Mouse (Mus musculus) limb, embryonic 11.5 days (tissue): ENCODE measurements at regions not wholly inside any gene's neighbourhood (a gene's known extent, or its start where the extent isn't known, plus 50 kb on each side); places are given as distances from the start of the nearest gene placed in this dataset.

Experiments used
- ATAC-seq: fragments of 200-750 bp; cut with Nextera tagmentation; 2 replicates; pipeline ENCODE4 v1.8.0; 2017; ENCODE audit warnings: low read depth; ENCODE audit not compliant: insufficient number of reproducible peaks, low FRiP score, low TSS enrichment
- DNase-seq: peaks from one replicate; pipeline ENCODE4 v3.0.0-alpha.2; 2015; ENCODE audit warnings: low spot score
- H3K27ac ChIP-seq: fragments of 300-500 bp; sonication (generic); replicated peaks from 2 replicates; pipeline ENCODE4 v1.5.1; 2014; ENCODE audit warnings: low read depth, mild to moderate bottlenecking, low read length
- H3K27me3 ChIP-seq: fragments of 300-500 bp; sonication (generic); 2 replicates; pipeline ENCODE4 v1.6.1; 2014; ENCODE audit warnings: mild to moderate bottlenecking, low read length, mixed read lengths; ENCODE audit not compliant: control insufficient read depth, insufficient read depth
- H3K36me3 ChIP-seq: fragments of 300-500 bp; sonication (generic); 2 replicates; pipeline ENCODE4 v1.6.1; 2014; ENCODE audit warnings: mild to moderate bottlenecking, low read length, moderate library complexity, mixed read lengths; ENCODE audit not compliant: control insufficient read depth, insufficient read depth
- H3K4me1 ChIP-seq: fragments of 300-500 bp; sonication (generic); 2 replicates; pipeline ENCODE4 v1.6.1; 2014; ENCODE audit warnings: low read length, mixed read lengths; ENCODE audit not compliant: control insufficient read depth, insufficient read depth
- H3K4me2 ChIP-seq: fragments of 300-500 bp; sonication (generic); 2 replicates; pipeline ENCODE4 v1.6.1; 2014; ENCODE audit warnings: low read depth, mild to moderate bottlenecking, moderate library complexity; ENCODE audit not compliant: severe bottlenecking
- H3K4me3 ChIP-seq: fragments of 300-500 bp; sonication (generic); 2 replicates; pipeline ENCODE4 v1.5.1; 2014; ENCODE audit warnings: low read depth, low read length
- H3K9ac ChIP-seq: fragments of 300-500 bp; sonication (generic); 2 replicates; pipeline ENCODE4 v1.6.1; 2014; ENCODE audit warnings: mild to moderate bottlenecking, low read length
- H3K9me3 ChIP-seq: fragments of 300-500 bp; sonication (generic); 2 replicates; pipeline ENCODE4 v1.6.1; 2016; ENCODE audit warnings: low read length; ENCODE audit not compliant: control insufficient read depth
- WGBS: fragments of 180-500 bp; shearing (Covaris S2); extraction: QIAGEN DNeasy Blood & Tissue Kit; methylation state at CpG from one replicate; pipeline ENCODE4 v1.1.7; 2014; 5-methylcytosine and 5-hydroxymethylcytosine counted together

GRCm38 (mm10) chr1:95531017-95531416, 136.4 kb downstream of the St8sia4 start:
- no peak overlapping the region for H3K9ac ChIP-seq
- H3K27ac ChIP-seq = no peak overlapping the region
- H3K4me3 ChIP-seq = no peak overlapping the region
- H3K27me3 ChIP-seq = no peaks in the 10 kb centered on the region
- H3K4me2 ChIP-seq = no peak overlapping the region
- DNase-seq (no peak), ATAC-seq (no peak)
- no peaks in the 10 kb centered on the region for H3K36me3 ChIP-seq
- H3K4me1 ChIP-seq = no peaks in the 10 kb centered on the region
- 86% methylated on average over 3 of the region's 3 CpGs for WGBS
- no peaks in the 10 kb centered on the region for H3K9me3 ChIP-seq
